ENCODE assay signal across 8 mouse cellular contexts in the genomic region with DNA sequence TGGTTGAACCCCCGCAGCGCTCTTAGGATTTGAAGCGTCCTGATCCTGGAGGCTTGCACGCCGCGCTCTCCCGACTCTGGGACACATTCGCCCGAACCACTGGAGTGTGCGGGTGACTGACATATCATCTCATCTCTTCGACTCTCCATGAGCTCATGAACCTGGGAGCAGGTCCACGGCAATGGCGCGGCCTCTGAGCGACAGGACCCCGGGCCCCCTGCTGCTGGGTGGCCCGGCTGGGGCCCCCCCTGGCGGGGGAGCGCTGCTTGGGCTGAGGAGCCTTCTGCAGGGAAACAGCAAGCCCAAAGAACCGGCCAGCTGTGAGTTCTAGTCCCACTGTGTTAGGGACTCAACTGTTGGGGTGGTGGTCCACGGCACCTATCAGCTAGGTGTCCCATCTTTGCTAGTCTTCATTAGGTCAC. TPM values are rescaled to one million over a fixed set of nuclear protein-coding genes. Genes with fewer than 3 reads are reported as not detected.
DNase-seq lines count a peak whose midpoint lies in the region; ATAC-seq and TF ChIP-seq lines count a peak whose summit lies in the region.

No protein-coding gene starts in this region.

- peak overlapping the region; percentile 96 for H3K4me2 ChIP-seq in heart, postnatal 0 days (ENCODE audit: low read depth, low read length)

- H3K36me3 ChIP-seq in erythroblast, embryonic 14.5 days (ENCODE audit: control insufficient read depth): peaks cover 7% of the 10 kb centered on the region
- H3K36me3 ChIP-seq in ES-Bruce4 (ENCODE audit: control insufficient read depth, insufficient read depth, low read length, poor library complexity, severe bottlenecking) (no peaks in the 10 kb centered on the region), macrophage (ENCODE audit: inconsistent target) (peaks cover 13% of the 10 kb centered on the region; the same call in 1 of the 2 replicates)
- H3K36me3 ChIP-seq in heart, postnatal 0 days (replicated peaks; ENCODE audit: control insufficient read depth, insufficient read depth, low read length): peaks cover 12% of the 10 kb centered on the region

- under 1% methylated on average over 21 of the region's 21 CpGs for WGBS in heart, postnatal 0 days
- WGBS in macrophage (ENCODE audit: missing documents): 1% methylated on average over 21 of the region's 21 CpGs

- peak overlapping the region; percentile 67 for H3K4me3 ChIP-seq in erythroblast, embryonic 14.5 days (replicated peaks)
- H3K4me3 ChIP-seq in ES-Bruce4 (ENCODE audit: low read depth, low read length): peak overlapping the region; percentile 66
- H3K4me3 ChIP-seq in heart, postnatal 0 days (ENCODE audit: low read depth, low read length): peak overlapping the region; percentile 77
- peak overlapping the region; percentile 90 for H3K4me3 ChIP-seq in macrophage (ENCODE audit: inconsistent target)

- no peak for TF ChIP-seq CTCF in ES-Bruce4 (IDR thresholded peaks at IDR 0.05; ENCODE audit: low read depth, low read length)
- TF ChIP-seq CTCF in heart, postnatal 0 days (IDR thresholded peaks at IDR 0.05; ENCODE audit: low read depth): no peak

- no peak for TF ChIP-seq EP300 in ES-Bruce4 (IDR thresholded peaks at IDR 0.05; ENCODE audit: insufficient read depth, low read depth, low read length)
- TF ChIP-seq EP300 in heart, postnatal 0 days (IDR thresholded peaks at IDR 0.05; ENCODE audit: low read depth): no peak

- H3K27ac ChIP-seq in ES-Bruce4 (ENCODE audit: insufficient read depth, low read length): no peak overlapping the region
- H3K27ac ChIP-seq in heart, postnatal 0 days (ENCODE audit: low read depth): peak overlapping the region; percentile 98
- H3K27ac ChIP-seq in macrophage: peak overlapping the region; percentile 92

- peaks cover 29% of the 10 kb centered on the region for H3K27me3 ChIP-seq in erythroblast, embryonic 14.5 days (ENCODE audit: control insufficient read depth)
- H3K27me3 ChIP-seq in ES-Bruce4 (ENCODE audit: control insufficient read depth, insufficient read depth, low read length, poor library complexity, severe bottlenecking): no peaks in the 10 kb centered on the region
- peaks cover 1% of the 10 kb centered on the region; the same call in 1 of the 2 replicates for H3K27me3 ChIP-seq in heart, postnatal 0 days (ENCODE audit: control insufficient read depth, insufficient read depth, low read length)

- H3K9ac ChIP-seq in ES-Bruce4 (ENCODE audit: low read depth, poor library complexity, severe bottlenecking): peak overlapping the region; percentile 34
- H3K9ac ChIP-seq in heart, postnatal 0 days (replicated peaks; ENCODE audit: low read depth, low read length): peak overlapping the region; percentile 92

- no peak for DNase-seq in heart, postnatal 0 days (ENCODE audit: low spot score)
- peak; percentile 65 for DNase-seq in thymus, postnatal 14 days
- no peak for DNase-seq in left cerebral cortex, postnatal 25 days (ENCODE audit: low spot score in 2 of 2)
- DNase-seq in cerebellum, adult 9-11 months: no peak

- peaks cover 52% of the 10 kb centered on the region for H3K4me1 ChIP-seq in erythroblast, embryonic 14.5 days (ENCODE audit: control insufficient read depth)
- peaks cover 10% of the 10 kb centered on the region for H3K4me1 ChIP-seq in ES-Bruce4 (ENCODE audit: control insufficient read depth, insufficient read depth, low read length)
- H3K4me1 ChIP-seq in heart, postnatal 0 days (ENCODE audit: control insufficient read depth, insufficient read depth): peaks cover 25% of the 10 kb centered on the region

- ATAC-seq in erythroblast, adult 5-6 weeks (replicated peaks; ENCODE audit: low FRiP score, poor library complexity, severe bottlenecking): no peak
- ATAC-seq in heart, postnatal 0 days (ENCODE audit: insufficient read depth, low read depth): no peak

- intact Hi-C loops in left cerebral cortex, postnatal 25 days (cut with DNase I): loop anchor here (10.0 kb wide), 1 partner anchor 241 kb away; the partner anchor contains the start of gene Bax

- H3K79me2 ChIP-seq in macrophage (ENCODE audit: inconsistent target): peaks cover 24% of the 10 kb centered on the region; the same call in 1 of the 2 replicates

- TF ChIP-seq POLR2A in ES-Bruce4 (IDR thresholded peaks at IDR 0.05; ENCODE audit: insufficient read depth, low read length): no peak

- 0 out of 2 replicates have a peak, but pooled peaks cover 2% of the 10 kb centered on the region for H3K9me3 ChIP-seq in erythroblast, embryonic 14.5 days (ENCODE audit: control insufficient read depth, low read length)
- no peaks in the 10 kb centered on the region for H3K9me3 ChIP-seq in ES-Bruce4 (replicated peaks; ENCODE audit: control insufficient read depth, insufficient read depth, low read length, poor library complexity, severe bottlenecking)
- H3K9me3 ChIP-seq in heart, postnatal 0 days (replicated peaks; ENCODE audit: control insufficient read depth, low read length): no peaks in the 10 kb centered on the region

RNA-seq across cellular contexts. Expression of gene Dbp, which starts 0.6 kb away (rescaled TPM):
- 0.07 TPM in 2 replicates for polyA plus RNA-seq in erythroblast, embryonic 14.5 days (2012)
- total RNA-seq in erythroblast, adult 5-6 weeks (2015; ENCODE audit: low replicate concordance): 1.5 and 1.9 TPM in 2 replicates
- total RNA-seq in erythroblast, adult 5-6 weeks (2017; ENCODE audit: low replicate concordance): 0.77 and 2.2 TPM in 2 replicates
- polyA plus RNA-seq in ES-Bruce4 (2011; ENCODE audit: insufficient read depth, insufficient read length, low read depth, missing spikeins) (6.7 and 6.9 TPM in 2 replicates), macrophage (2018) (11.3 to 58.2 TPM (median 52.9 TPM) in 3 replicates)
- total RNA-seq in heart, postnatal 0 days (2014; rRNA removed; ENCODE audit: low replicate concordance): 29.3 and 37.4 TPM in 2 replicates
- 21.9 and 24.9 TPM in 2 replicates for polyA plus RNA-seq in heart, postnatal 0 days (2015; fragmentation: Nextera tagmentation; extraction: Ambion mirVana)
- total RNA-seq in macrophage (2018; cell fraction: chromatin; rRNA removed): 100 to 1,000 TPM in 1 of 26 experiments, 10 to 100 TPM in 14, 1 to 10 TPM in 11; 1.4 to 103 (median 15.7) TPM
- 10 to 100 TPM; 20.2 to 85.8 (median 49.5) TPM for total RNA-seq in macrophage (2018; cell fraction: cytosol; rRNA removed)
- 10 to 100 TPM in 21 of 26 experiments, 1 to 10 TPM in 5; 5.0 to 96.3 (median 19.0) TPM for total RNA-seq in macrophage (2018; cell fraction: nucleus; rRNA removed)
- 100 to 1,000 TPM in 1 of 2 experiments, 10 to 100 TPM in 1; 66.2 to 147 TPM for total RNA-seq in left cerebral cortex, postnatal 25 days (2021)

RNA-seq across cellular contexts. Expression of gene Car11, which starts 5.8 kb away (rescaled TPM):
- polyA plus RNA-seq in erythroblast, embryonic 14.5 days (2012): not detected in 2 replicates
- not detected in 2 replicates for total RNA-seq in erythroblast, adult 5-6 weeks (2015; ENCODE audit: low replicate concordance)
- total RNA-seq in erythroblast, adult 5-6 weeks (2017; ENCODE audit: low replicate concordance): not detected in 2 replicates
- polyA plus RNA-seq in ES-Bruce4 (2011; ENCODE audit: insufficient read depth, insufficient read length, low read depth, missing spikeins): 6.0 and 9.7 TPM in 2 replicates
- total RNA-seq in heart, postnatal 0 days (2014; rRNA removed; ENCODE audit: low replicate concordance): 1.6 and 3.0 TPM in 2 replicates
- 2.5 and 2.8 TPM in 2 replicates for polyA plus RNA-seq in heart, postnatal 0 days (2015; fragmentation: Nextera tagmentation; extraction: Ambion mirVana)
- total RNA-seq in macrophage (2018; cell fraction: chromatin; rRNA removed): 1 to 10 TPM in 1 of 26 experiments, under 1 TPM in 1, not detected in 24; 0.86 to 3.0 TPM
- total RNA-seq in macrophage (2018; cell fraction: cytosol; rRNA removed): under 1 TPM in 14 of 26 experiments, not detected in 12; 0.08 to 0.84 (median 0.14) TPM
- total RNA-seq in macrophage (2018; cell fraction: nucleus; rRNA removed): 1 to 10 TPM in 1 of 26 experiments, under 1 TPM in 2, not detected in 23; 0.60 to 1.1 (median 0.79) TPM
- 0.56 TPM in 1 of 3 replicates, not detected in the others for polyA plus RNA-seq in macrophage (2018)
- total RNA-seq in left cerebral cortex, postnatal 25 days (2021): 100 to 1,000 TPM; 184 to 223 TPM

RNA-seq across cellular contexts. Expression of gene Rpl18, which starts 9.8 kb away (rescaled TPM):
- 1,232 and 1,322 TPM in 2 replicates for polyA plus RNA-seq in erythroblast, embryonic 14.5 days (2012)
- total RNA-seq in erythroblast, adult 5-6 weeks (2015; ENCODE audit: low replicate concordance): 423 and 424 TPM in 2 replicates
- total RNA-seq in erythroblast, adult 5-6 weeks (2017; ENCODE audit: low replicate concordance): 286 and 289 TPM in 2 replicates
- polyA plus RNA-seq in ES-Bruce4 (2011; ENCODE audit: insufficient read depth, insufficient read length, low read depth, missing spikeins): 1,593 and 1,677 TPM in 2 replicates
- 1,259 and 1,310 TPM in 2 replicates for total RNA-seq in heart, postnatal 0 days (2014; rRNA removed; ENCODE audit: low replicate concordance)
- 479 and 486 TPM in 2 replicates for polyA plus RNA-seq in heart, postnatal 0 days (2015; fragmentation: Nextera tagmentation; extraction: Ambion mirVana)
- total RNA-seq in macrophage (2018; cell fraction: chromatin; rRNA removed): 100 to 1,000 TPM in 1 of 26 experiments, 10 to 100 TPM in 25; 14.5 to 193 (median 57.8) TPM
- 100 to 1,000 TPM; 451 to 985 (median 613) TPM for total RNA-seq in macrophage (2018; cell fraction: cytosol; rRNA removed)
- 100 to 1,000 TPM in 23 of 26 experiments, 10 to 100 TPM in 3; 87.1 to 264 (median 134) TPM for total RNA-seq in macrophage (2018; cell fraction: nucleus; rRNA removed)
- polyA plus RNA-seq in macrophage (2018): 290 to 1,003 TPM (median 791 TPM) in 3 replicates
- total RNA-seq in left cerebral cortex, postnatal 25 days (2021): 100 to 1,000 TPM; 315 to 323 TPM

RNA-seq across cellular contexts. Expression of gene Sec1, which starts 11.3 kb away (rescaled TPM):
- polyA plus RNA-seq in erythroblast, embryonic 14.5 days (2012): not detected in 2 replicates
- not detected in 2 replicates for total RNA-seq in erythroblast, adult 5-6 weeks (2015; ENCODE audit: low replicate concordance)
- total RNA-seq in erythroblast, adult 5-6 weeks (2017; ENCODE audit: low replicate concordance): not detected in 2 replicates
- polyA plus RNA-seq in ES-Bruce4 (2011; ENCODE audit: insufficient read depth, insufficient read length, low read depth, missing spikeins) (1.1 and 1.4 TPM in 2 replicates), macrophage (2018) (not detected in 3 replicates)
- 0.62 and 1.3 TPM in 2 replicates for total RNA-seq in heart, postnatal 0 days (2014; rRNA removed; ENCODE audit: low replicate concordance)
- 0.16 and 0.33 TPM in 2 replicates for polyA plus RNA-seq in heart, postnatal 0 days (2015; fragmentation: Nextera tagmentation; extraction: Ambion mirVana)
- total RNA-seq in macrophage (2018; cell fraction: chromatin; rRNA removed): not detected
- under 1 TPM in 1 of 26 experiments, not detected in 25; 0.05 TPM for total RNA-seq in macrophage (2018; cell fraction: cytosol; rRNA removed)
- total RNA-seq in macrophage (2018; cell fraction: nucleus; rRNA removed): not detected
- total RNA-seq in left cerebral cortex, postnatal 25 days (2021): under 1 TPM; 0.37 to 0.48 TPM

RNA-seq across cellular contexts. Expression of gene Sphk2, which starts 12.3 kb away (rescaled TPM):
- polyA plus RNA-seq in erythroblast, embryonic 14.5 days (2012): 5.1 and 5.7 TPM in 2 replicates
- 4.6 and 7.9 TPM in 2 replicates for total RNA-seq in erythroblast, adult 5-6 weeks (2015; ENCODE audit: low replicate concordance)
- 2.1 and 2.6 TPM in 2 replicates for total RNA-seq in erythroblast, adult 5-6 weeks (2017; ENCODE audit: low replicate concordance)
- polyA plus RNA-seq in ES-Bruce4 (2011; ENCODE audit: insufficient read depth, insufficient read length, low read depth, missing spikeins) (10.4 and 11.1 TPM in 2 replicates), macrophage (2018) (47.1 to 55.5 TPM (median 51.5 TPM) in 3 replicates)
- total RNA-seq in heart, postnatal 0 days (2014; rRNA removed; ENCODE audit: low replicate concordance): 19.5 and 23.3 TPM in 2 replicates
- 11.1 and 11.4 TPM in 2 replicates for polyA plus RNA-seq in heart, postnatal 0 days (2015; fragmentation: Nextera tagmentation; extraction: Ambion mirVana)
- total RNA-seq in macrophage (2018; cell fraction: chromatin; rRNA removed): 10 to 100 TPM; 15.7 to 99.3 (median 64.0) TPM
- 100 to 1,000 TPM in 2 of 26 experiments, 10 to 100 TPM in 24; 25.4 to 107 (median 74.2) TPM for total RNA-seq in macrophage (2018; cell fraction: cytosol; rRNA removed)
- total RNA-seq in macrophage (2018; cell fraction: nucleus; rRNA removed): 100 to 1,000 TPM in 6 of 26 experiments, 10 to 100 TPM in 20; 24.7 to 132 (median 74.8) TPM
- total RNA-seq in left cerebral cortex, postnatal 25 days (2021): 10 to 100 TPM; 29.7 to 29.8 TPM
